Mouse (Mus musculus): Measurements from ENCODE around the gene Arid3a. TPM values are rescaled to one million over a fixed set of nuclear protein-coding genes. Genes with fewer than 3 reads are reported as not detected.

The Arid3a gene
- polyA plus RNA-seq, 1 experiment from 2014 or later, result 8.3 TPM

- Histone ChIP-seq H3K27ac (ENCODE audit: poor library complexity, severe bottlenecking) (no peak overlapping the region), H3K4me3 (no peak overlapping the region), H3K4me2 (no peak overlapping the region), H3K36me3 (peaks cover 62% of the 10 kb centered on the region), H3K9me3 (replicated peaks) (0 out of 2 replicates have a peak, but pooled peaks cover 5% of the 10 kb centered on the region), H3K27me3 (replicated peaks) (peaks cover 9% of the 10 kb centered on the region), H3K9ac (no peak overlapping the region), H3K4me1 (replicated peaks) (peaks cover 33% of the 10 kb centered on the region)
- no peak for ATAC-seq (ENCODE audit: insufficient number of reproducible peaks, low FRiP score)
- WGBS, result 95% methylated on average over 21 of the region's 21 CpGs
Observed at GRCm38 (mm10) chr10:79978061-79978460, 51.2 kb downstream of the Arid3a start.

GRCm38 (mm10) chr10:79979401-79980155 is 52.7 kb downstream of the Arid3a start:
- Histone ChIP-seq H3K27ac (ENCODE audit: poor library complexity, severe bottlenecking) (no peak overlapping the region), H3K9me3 (replicated peaks) (0 out of 2 replicates have a peak, but pooled peaks cover 5% of the 10 kb centered on the region), H3K27me3 (replicated peaks) (no peaks in the 10 kb centered on the region), H3K4me2 (no peak overlapping the region), H3K36me3 (peaks cover 56% of the 10 kb centered on the region), H3K4me1 (replicated peaks) (peaks cover 39% of the 10 kb centered on the region), H3K9ac (peak overlapping the region; percentile 40; the same call in 1 of the 2 replicates), H3K4me3 (no peak overlapping the region)
- WGBS, result 87% methylated on average over 22 of the region's 22 CpGs
- no peak for ATAC-seq (ENCODE audit: insufficient number of reproducible peaks, low FRiP score)

- Histone ChIP-seq H3K9me3 (replicated peaks) (no peaks in the 10 kb centered on the region), H3K27ac (ENCODE audit: poor library complexity, severe bottlenecking) (peak overlapping the region; percentile 94; the same call in 1 of the 2 replicates), H3K27me3 (replicated peaks) (no peaks in the 10 kb centered on the region), H3K4me2 (peak overlapping the region; percentile 90), H3K4me3 (peak overlapping the region; percentile 82), H3K9ac (peak overlapping the region; percentile 97), H3K36me3 (peaks cover 25% of the 10 kb centered on the region), H3K4me1 (replicated peaks) (peaks cover 64% of the 10 kb centered on the region)
- 71% methylated on average over 5 of the region's 5 CpGs for WGBS
- ATAC-seq (ENCODE audit: insufficient number of reproducible peaks, low FRiP score), result no peak
Observed at GRCm38 (mm10) chr10:79983205-79983604, 56.4 kb downstream of the Arid3a start.

- Histone ChIP-seq H3K9me3 (replicated peaks) (no peaks in the 10 kb centered on the region), H3K4me3 (peak overlapping the region; percentile 82), H3K4me2 (peak overlapping the region; percentile 90), H3K9ac (peak overlapping the region; percentile 97), H3K36me3 (peaks cover 20% of the 10 kb centered on the region), H3K27ac (ENCODE audit: poor library complexity, severe bottlenecking) (peak overlapping the region; percentile 94), H3K27me3 (replicated peaks) (no peaks in the 10 kb centered on the region), H3K4me1 (replicated peaks) (peaks cover 64% of the 10 kb centered on the region)
- 4% methylated on average over 18 of the region's 21 CpGs for WGBS
- 0 out of 2 replicates have a peak, but pooled peaks have one; percentile 0 for ATAC-seq (ENCODE audit: insufficient number of reproducible peaks, low FRiP score)
Observed at GRCm38 (mm10) chr10:79983670-79984069, 56.8 kb downstream of the Arid3a start.

- Histone ChIP-seq H3K4me3 (peak within 1 kb of the TSS; percentile 82), H3K9me3 (replicated peaks) (no peaks in the 10 kb centered on the region), H3K9ac (peak within 1 kb of the TSS; percentile 97), H3K27me3 (replicated peaks) (no peaks in the 10 kb centered on the region), H3K36me3 (peaks cover 14% of the 10 kb centered on the region), H3K4me2 (peak within 1 kb of the TSS; percentile 90), H3K4me1 (replicated peaks) (peaks cover 68% of the 10 kb centered on the region), H3K27ac (ENCODE audit: poor library complexity, severe bottlenecking) (peak within 1 kb of the TSS; percentile 94)
- peak; percentile 78 for ATAC-seq (ENCODE audit: insufficient number of reproducible peaks, low FRiP score)
- WGBS, result under 1% methylated on average over 49 of the region's 49 CpGs
Observed at GRCm38 (mm10) chr10:79984195-79984816, 57.5 kb downstream of the Arid3a start, which contains the start of gene Tmem259. TSS of gene Tmem259 (minus strand) at chr10:79984330.

- H3K4me1 ChIP-seq (replicated peaks), result peaks cover 69% of the 10 kb centered on the region
- peak overlapping the region; percentile 97 for H3K9ac ChIP-seq
- peak overlapping the region; percentile 94 for H3K27ac ChIP-seq (ENCODE audit: poor library complexity, severe bottlenecking)
- no peaks in the 10 kb centered on the region for H3K27me3 ChIP-seq (replicated peaks)
- H3K9me3 ChIP-seq (replicated peaks), result no peaks in the 10 kb centered on the region
- under 1% methylated on average over 22 of the region's 22 CpGs for WGBS
- H3K36me3 ChIP-seq, result peaks cover 10% of the 10 kb centered on the region
- peak overlapping the region; percentile 90 for H3K4me2 ChIP-seq
- peak overlapping the region; percentile 82 for H3K4me3 ChIP-seq
- peak; percentile 92 for ATAC-seq (ENCODE audit: insufficient number of reproducible peaks, low FRiP score)
Observed at GRCm38 (mm10) chr10:79984871-79985270, 58.0 kb downstream of the Arid3a start.

GRCm38 (mm10) chr10:79985334-79986231 is 58.7 kb downstream of the Arid3a start:
- H3K9ac ChIP-seq, result peak overlapping the region; percentile 97
- H3K4me3 ChIP-seq, result peak overlapping the region; percentile 82
- ATAC-seq (ENCODE audit: insufficient number of reproducible peaks, low FRiP score), result 0 out of 2 replicates have a peak, but pooled peaks have one; percentile 5
- peak overlapping the region; percentile 94 for H3K27ac ChIP-seq (ENCODE audit: poor library complexity, severe bottlenecking)
- H3K36me3 ChIP-seq, result peaks cover 10% of the 10 kb centered on the region
- 4% methylated on average over 35 of the region's 35 CpGs for WGBS
- no peaks in the 10 kb centered on the region for H3K9me3 ChIP-seq (replicated peaks)
- peaks cover 67% of the 10 kb centered on the region for H3K4me1 ChIP-seq (replicated peaks)
- H3K4me2 ChIP-seq, result peak overlapping the region; percentile 90
- no peaks in the 10 kb centered on the region for H3K27me3 ChIP-seq (replicated peaks)

- peaks cover 66% of the 10 kb centered on the region for H3K4me1 ChIP-seq (replicated peaks)
- ATAC-seq (ENCODE audit: insufficient number of reproducible peaks, low FRiP score), result no peak
Observed at GRCm38 (mm10) chr10:79986232-79986878, 59.5 kb downstream of the Arid3a start.

GRCm38 (mm10) chr10:79986963-79987362 is 60.1 kb downstream of the Arid3a start:
- 7% methylated on average over 11 of the region's 11 CpGs for WGBS
- Histone ChIP-seq H3K4me3 (no peak overlapping the region), H3K27me3 (replicated peaks) (no peaks in the 10 kb centered on the region), H3K36me3 (peaks cover 14% of the 10 kb centered on the region), H3K9me3 (replicated peaks) (peaks cover 7% of the 10 kb centered on the region; the same call in 1 of the 2 replicates), H3K9ac (peak overlapping the region; percentile 89), H3K4me2 (peak overlapping the region; percentile 90), H3K4me1 (replicated peaks) (peaks cover 61% of the 10 kb centered on the region), H3K27ac (ENCODE audit: poor library complexity, severe bottlenecking) (peak overlapping the region; percentile 94)
- ATAC-seq (ENCODE audit: insufficient number of reproducible peaks, low FRiP score), result no peak

More at GRCm38 (mm10) chr10:79986232-79986878, 59.5 kb downstream of the Arid3a start:
- Histone ChIP-seq H3K27ac (ENCODE audit: poor library complexity, severe bottlenecking) (peak overlapping the region; percentile 94), H3K9ac (peak overlapping the region; percentile 73), H3K9me3 (replicated peaks) (peaks cover 5% of the 10 kb centered on the region; the same call in 1 of the 2 replicates), H3K4me2 (peak overlapping the region; percentile 90), H3K27me3 (replicated peaks) (no peaks in the 10 kb centered on the region), H3K4me3 (peak overlapping the region; percentile 82; the same call in 1 of the 2 replicates), H3K36me3 (peaks cover 11% of the 10 kb centered on the region)
- WGBS, result 25% methylated on average over 6 of the region's 6 CpGs
